Mouse (Mus musculus) heart, postnatal 14 days (tissue): ENCODE measurements around the gene H2al1i. TPM values are rescaled to one million over a fixed set of nuclear protein-coding genes. Genes with fewer than 3 reads are reported as not detected.

Experiments
- total RNA-seq, 2 experiments: library from RNA; stranded (reverse); gene quantifications; 2 replicates each; pipeline ENCODE4 v1.2.3; 2021

The H2al1i gene
- total RNA-seq, 2 experiments from 2014 or later = not detected

Other genes starting within 250 kb of the H2al1i start
- gene H2al1a, start 25.4 kb upstream of the H2al1i start, total RNA-seq = not detected
- gene H2al1b, start 22.2 kb upstream of the H2al1i start, total RNA-seq = not detected
- not detected for gene H2al1c, start 19.0 kb upstream of the H2al1i start, total RNA-seq
- gene H2al1d, start 15.8 kb upstream of the H2al1i start, total RNA-seq = not detected
- gene H2al1e, start 12.7 kb upstream of the H2al1i start, total RNA-seq = not detected
- not detected for gene H2al1f, start 9.5 kb upstream of the H2al1i start, total RNA-seq
- not detected for gene H2al1g, start 6.4 kb upstream of the H2al1i start, total RNA-seq
- not detected for gene H2al1h, start 3.2 kb upstream of the H2al1i start, total RNA-seq
- gene H2al1j, start 3.2 kb downstream of the H2al1i start, total RNA-seq = not detected